Mouse (Mus musculus) left cerebral cortex, adult 11 months (tissue): Measurements from ENCODE around the gene Tcp11.
A peak's percentile ranks its signal among the peaks of the same experiment; 100 is the strongest.

Source experiments
- DNase-seq: peaks from one replicate; pipeline ENCODE4 v3.0.0; 2022; ENCODE audit warnings: low spot score

Tcp11 gene

GRCm38 (mm10) chr17:28084395-28084905, 4.0 kb upstream of the Tcp11 start:
- DNase-seq = no peak

DNA sequence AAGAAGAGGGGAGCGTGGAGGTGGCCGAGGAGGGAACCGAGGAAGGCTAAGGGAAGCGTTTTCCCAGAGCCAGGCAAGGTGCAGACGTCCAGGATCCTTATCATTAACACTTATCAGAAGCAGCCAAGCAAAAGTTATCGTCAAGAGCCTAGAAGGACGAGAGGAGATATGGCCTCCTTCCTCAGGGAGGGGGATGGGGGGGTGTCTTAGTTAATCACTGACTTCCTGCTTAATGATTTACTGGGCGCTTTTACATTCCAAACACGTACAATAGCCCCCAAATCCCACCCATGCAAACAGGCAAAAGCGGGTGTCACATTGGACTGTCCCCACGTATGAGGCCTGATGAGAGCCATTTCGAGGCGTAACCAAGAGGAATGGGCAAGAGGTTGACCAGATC, 2.4 kb upstream of the Tcp11 start:
- DNase-seq = no peak

GRCm38 (mm10) chr17:28081856-28082255, 1.4 kb upstream of the Tcp11 start:
- no peak for DNase-seq

- DNase-seq = no peak
Observed at GRCm38 (mm10) chr17:28081385-28081784, 946 bp upstream of the Tcp11 start.

- no peak for DNase-seq
Observed at GRCm38 (mm10) chr17:28080817-28081165, 352 bp upstream of the Tcp11 start.

DNA sequence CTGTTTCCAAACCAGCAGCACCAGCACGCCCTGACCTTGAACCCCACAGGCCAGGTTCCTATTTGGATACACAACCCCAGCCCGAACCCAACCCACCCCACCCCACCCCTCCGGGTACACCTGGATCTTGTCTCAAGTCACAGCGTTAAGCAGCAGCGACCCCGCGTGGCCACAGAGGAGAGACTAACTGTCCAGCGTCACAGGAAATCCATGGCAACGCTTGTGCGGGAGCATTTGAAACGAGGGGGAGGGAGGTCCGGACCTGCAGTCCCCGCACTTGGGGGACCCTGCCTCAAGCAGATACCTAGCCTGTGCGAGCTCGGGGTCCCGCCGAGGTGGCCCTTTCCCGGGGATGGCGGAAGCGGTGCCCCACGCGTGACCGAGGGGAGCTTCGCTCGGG, 821 bp downstream of the Tcp11 start:
- peak; percentile 47 for DNase-seq

DNA sequence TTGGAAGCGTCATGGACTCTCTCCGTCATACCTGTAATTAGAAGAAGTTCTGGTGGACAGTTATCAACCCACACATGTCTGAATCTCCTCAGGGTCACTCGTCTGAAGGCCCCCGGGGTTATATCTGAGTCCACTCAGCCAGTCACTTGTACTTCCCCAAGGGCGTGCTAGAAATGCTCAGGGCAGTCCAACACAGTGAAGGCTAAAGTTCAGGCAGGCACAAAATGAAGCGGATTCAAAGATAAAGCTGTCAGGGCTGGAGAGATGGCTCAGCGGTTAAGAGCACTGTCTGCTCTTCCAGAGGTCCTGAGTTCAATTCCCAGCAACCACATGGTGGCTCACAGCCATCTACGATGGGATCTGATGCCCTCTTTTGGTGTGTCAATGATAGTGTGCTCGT, 2.4 kb downstream of the Tcp11 start:
- DNase-seq = no peak

- DNase-seq = no peak
Observed at GRCm38 (mm10) chr17:28074486-28074885, 6.0 kb downstream of the Tcp11 start.

DNA sequence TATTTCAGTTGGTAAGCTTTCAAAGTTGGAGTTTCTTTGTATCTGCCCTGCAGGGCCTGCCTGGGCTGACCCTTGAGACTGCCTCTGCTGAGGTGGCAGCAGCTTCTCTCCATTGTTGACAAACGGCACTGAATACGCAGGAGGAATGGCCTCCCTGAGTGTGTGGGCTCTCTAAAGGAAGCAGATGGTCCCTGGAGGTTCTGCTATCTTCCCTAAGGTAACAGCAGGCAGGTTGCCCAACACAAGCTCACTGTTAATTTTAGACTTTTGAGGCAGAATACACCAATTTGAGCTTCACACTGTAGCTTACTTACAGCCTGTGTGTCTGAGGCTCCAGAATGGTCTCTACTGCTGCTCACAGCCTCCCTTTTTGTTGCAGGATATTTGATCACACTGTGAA, 7.7 kb downstream of the Tcp11 start:
- no peak for DNase-seq

DNA sequence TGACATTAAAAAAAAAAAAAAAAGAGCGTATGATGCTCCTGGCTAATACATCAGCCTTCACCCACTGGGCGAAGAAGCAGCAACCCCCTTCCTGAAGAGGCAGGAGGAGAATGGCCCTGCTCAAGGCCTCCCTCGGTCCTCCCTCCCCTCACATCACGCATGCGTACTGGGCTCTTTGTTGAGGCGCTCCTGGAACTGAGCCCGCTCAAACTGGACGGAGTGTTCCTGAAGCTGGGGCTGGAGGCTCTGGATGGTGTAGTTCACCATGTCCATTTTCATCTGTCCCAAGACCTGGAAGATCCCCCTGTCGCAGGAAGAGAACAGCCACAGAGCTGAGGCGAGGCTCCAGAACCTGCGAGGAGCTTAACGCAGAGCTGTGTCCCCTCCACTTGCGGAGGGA, 10.2 kb downstream of the Tcp11 start:
- DNase-seq = no peak

GRCm38 (mm10) chr17:28069446-28069845, 11.0 kb downstream of the Tcp11 start:
- DNase-seq = no peak

- no peak for DNase-seq
Observed at GRCm38 (mm10) chr17:28067303-28067702, 13.1 kb downstream of the Tcp11 start.

GRCm38 (mm10) chr17:28063163-28063562, 17.3 kb downstream of the Tcp11 start:
- no peak for DNase-seq

DNA sequence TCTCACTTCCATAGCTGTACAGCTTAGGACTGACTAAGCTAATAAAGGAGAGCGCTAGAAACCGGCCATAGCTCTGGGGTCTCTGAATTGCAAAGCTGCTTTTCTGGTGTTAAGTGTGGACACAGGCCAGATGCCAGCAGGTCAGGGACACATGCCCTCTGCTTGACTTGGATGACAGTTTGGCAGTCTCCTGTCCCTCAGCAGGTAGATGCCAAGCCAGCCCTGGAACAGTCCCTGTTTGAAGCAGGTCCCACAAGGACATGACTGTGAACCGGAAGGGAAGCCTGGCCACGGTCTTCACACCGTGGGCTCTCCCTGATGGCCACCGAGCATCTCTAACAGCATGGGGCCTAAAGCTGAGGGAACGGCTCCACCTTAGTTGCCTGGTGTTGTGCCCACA, 17.7 kb downstream of the Tcp11 start:
- no peak for DNase-seq

GRCm38 (mm10) chr17:28061472-28061871, 19.0 kb downstream of the Tcp11 start:
- no peak for DNase-seq

GRCm38 (mm10) chr17:28060681-28061080, 19.8 kb downstream of the Tcp11 start:
- no peak for DNase-seq

DNA sequence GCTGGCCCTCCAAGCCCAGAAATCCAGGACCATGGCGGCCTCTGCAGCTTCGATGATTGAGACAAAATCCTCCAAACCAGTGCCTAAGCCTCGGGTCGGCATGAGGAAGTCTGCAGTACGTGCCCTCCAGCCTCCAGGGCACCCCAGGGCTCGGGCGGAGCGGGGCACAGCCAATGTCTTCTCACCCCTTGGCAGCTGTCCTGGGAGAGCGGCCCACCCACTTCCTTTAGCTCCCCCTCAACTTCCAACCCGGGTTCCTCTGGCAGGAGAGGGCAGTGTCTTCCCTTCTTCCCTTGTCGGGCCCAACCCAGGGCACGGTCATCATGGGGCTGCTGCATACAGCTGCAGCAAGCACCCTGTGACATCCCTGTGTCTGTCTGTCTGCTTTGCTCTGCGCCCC, 22.1 kb downstream of the Tcp11 start:
- no peak for DNase-seq

DNA sequence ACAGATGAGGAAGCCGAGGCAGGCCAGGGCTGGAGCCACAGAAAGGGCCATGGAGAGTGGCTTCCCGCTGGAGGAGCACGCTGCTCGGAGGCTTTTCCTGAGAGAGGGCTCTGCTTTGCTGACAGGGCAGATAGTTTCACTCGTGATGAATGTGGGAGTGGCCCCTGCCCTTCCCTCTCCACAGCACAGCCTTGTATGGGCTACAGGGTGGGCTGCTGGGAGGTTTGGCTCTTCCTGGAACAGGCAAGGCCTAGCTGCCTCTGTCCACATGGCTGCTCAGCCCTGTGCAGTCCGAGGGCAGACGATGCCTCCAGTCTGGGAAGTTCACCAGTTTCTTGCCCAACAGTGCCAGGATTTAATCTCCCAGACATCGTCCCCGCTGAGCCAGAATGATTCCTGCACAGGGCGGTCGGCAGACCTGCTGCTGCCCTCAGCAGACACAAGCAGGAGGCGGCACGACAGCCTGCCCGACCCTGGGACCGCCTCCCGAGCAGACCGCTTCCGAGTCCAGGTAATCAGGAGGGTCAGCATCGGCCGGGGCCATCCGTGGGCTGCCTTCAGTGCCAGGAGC, 28.1 kb downstream of the Tcp11 start:
- DNase-seq = no peak

- DNase-seq = no peak
Observed at GRCm38 (mm10) chr17:28050210-28050609, 30.2 kb downstream of the Tcp11 start.

GRCm38 (mm10) chr17:28048425-28048824, 32.0 kb downstream of the Tcp11 start:
- DNase-seq = no peak

DNA sequence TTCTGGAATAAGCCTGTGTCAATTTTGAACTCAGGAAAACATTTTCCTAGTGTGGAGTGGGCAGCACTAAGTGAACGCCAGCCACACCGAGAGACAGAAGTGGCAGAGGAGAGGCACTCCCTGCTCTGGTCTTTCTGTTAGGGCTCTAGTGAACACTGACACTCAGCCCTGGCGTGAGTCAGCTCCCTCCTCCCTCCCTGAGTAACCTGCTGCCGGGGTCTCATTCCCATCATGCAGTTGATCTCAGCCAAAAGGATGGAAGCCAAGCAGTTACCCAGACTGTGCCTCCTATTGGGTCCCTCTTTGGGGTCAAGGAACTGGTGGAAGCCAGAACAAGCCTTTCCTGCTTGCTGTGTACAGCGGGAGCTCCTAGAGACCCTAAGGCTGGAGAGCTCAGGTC, 32.9 kb downstream of the Tcp11 start:
- no peak for DNase-seq

- DNase-seq = no peak
Observed at GRCm38 (mm10) chr17:28047017-28047416, 33.4 kb downstream of the Tcp11 start.

DNA sequence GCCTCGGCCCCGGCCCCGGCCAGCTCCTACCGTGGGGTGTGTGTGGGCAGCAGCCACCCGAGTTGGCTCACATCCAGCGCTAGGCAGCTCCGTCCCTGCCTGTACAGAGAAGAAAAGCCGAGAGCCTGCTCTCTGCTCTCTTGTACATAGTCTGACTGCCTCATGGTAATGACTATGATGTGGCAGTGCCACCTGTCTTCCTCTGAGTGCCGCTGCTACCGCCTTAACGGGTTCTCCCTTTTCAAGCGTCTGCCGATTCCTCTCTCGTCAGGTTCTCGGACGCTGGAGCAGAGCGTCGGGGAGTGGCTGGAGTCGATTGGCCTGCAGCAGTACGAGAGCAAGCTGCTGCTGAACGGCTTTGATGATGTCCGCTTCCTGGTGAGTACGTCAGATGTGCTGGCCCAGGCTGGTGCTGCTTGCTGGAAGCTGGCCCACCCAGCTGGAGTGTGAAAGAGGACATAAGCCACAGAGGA, 38.1 kb downstream of the Tcp11 start:
- DNase-seq = no peak

GRCm38 (mm10) chr17:28041298-28041697, 39.1 kb downstream of the Tcp11 start:
- no peak for DNase-seq

GRCm38 (mm10) chr17:28040620-28041019, 39.8 kb downstream of the Tcp11 start:
- DNase-seq = no peak
